Mouse (Mus musculus) CH12.LX (cell line): ENCODE data around the gene Myo1a. TPM values are rescaled to one million over a fixed set of nuclear protein-coding genes. Genes with fewer than 3 reads are reported as not detected.

Experiments
- DNase-seq: peaks from one replicate; pipeline ENCODE4 v3.0.0-alpha.2; 2013; ENCODE audit errors: extremely low read depth
- H3K27ac ChIP-seq: 2 replicates; pipeline ENCODE4 v1.5.1; 2012; ENCODE audit warnings: low read depth, mild to moderate bottlenecking, control low read depth, moderate library complexity; ENCODE audit not compliant: insufficient read depth
- H3K27me3 ChIP-seq: replicated peaks from 2 replicates; pipeline ENCODE3; 2012; ENCODE audit warnings: inconsistent platforms
- H3K36me3 ChIP-seq, 2 experiments: replicated peaks in 1 of 2; 2 replicates each; pipeline versions ENCODE3 to v1.6.1; 2012; ENCODE audit warnings: inconsistent platforms in 1 of 2, low read length in 1 of 2, mild to moderate bottlenecking in 1 of 2, mixed read lengths in 1 of 2, moderate library complexity in 1 of 2; ENCODE audit not compliant: control insufficient read depth in 1 of 2, insufficient read depth in 1 of 2
- H3K4me1 ChIP-seq, 2 experiments: 2 replicates each; pipeline ENCODE4 v1.6.1; 2012; ENCODE audit warnings: inconsistent platforms in 1 of 2, moderate library complexity in 1 of 2; ENCODE audit not compliant: insufficient read depth in 2 of 2, control insufficient read depth in 1 of 2
- H3K4me2 ChIP-seq: 2 replicates; pipeline ENCODE4 v1.6.1; 2012; ENCODE audit warnings: low read depth, mild to moderate bottlenecking, control low read depth; ENCODE audit not compliant: poor library complexity, insufficient read depth, severe bottlenecking
- H3K4me3 ChIP-seq, 3 experiments: fragments of 150-350 bp in 1 of 3; sonication (generic) in 1 of 3; replicated peaks in 1 of 3; 2 replicates each; pipeline versions ENCODE3 to v1.5.1; 2011 to 2012; ENCODE audit warnings: low read depth in 2 of 3, low read length in 2 of 3, mild to moderate bottlenecking in 2 of 3, moderate library complexity in 2 of 3, control low read depth in 1 of 3, improper control_type of control experiment in 1 of 3, inconsistent platforms in 1 of 3, mixed read lengths in 1 of 3; ENCODE audit not compliant: poor library complexity in 1 of 3
- H3K79me2 ChIP-seq: replicated peaks from 2 replicates; pipeline ENCODE4 v1.6.1; 2012; ENCODE audit warnings: mild to moderate bottlenecking, moderate library complexity; ENCODE audit not compliant: control insufficient read depth, poor library complexity, insufficient read depth, severe bottlenecking; ENCODE audit errors: extremely low read depth
- H3K9ac ChIP-seq: 2 replicates; pipeline ENCODE4 v1.6.1; 2012; ENCODE audit warnings: low read depth, mild to moderate bottlenecking, control low read depth, moderate library complexity; ENCODE audit not compliant: insufficient read depth
- H3K9me3 ChIP-seq: replicated peaks from 2 replicates; pipeline ENCODE3; 2012; ENCODE audit warnings: low read length, inconsistent platforms, mixed read lengths
- BHLHE40 ChIP-seq: IDR thresholded peaks from 2 replicates; pipeline ENCODE4 v1.6.1; 2011; ENCODE audit warnings: mild to moderate bottlenecking, low read depth, low read length, improper control_type of control experiment
- CHD1 ChIP-seq: IDR thresholded peaks from 2 replicates; pipeline ENCODE4 v1.6.1; 2012; ENCODE audit warnings: low read depth, low read length, improper control_type of control experiment, inconsistent platforms
- CTCF ChIP-seq, 2 experiments: IDR thresholded peaks in 1 of 2; conservative IDR thresholded peaks in 1 of 2; 2 replicates each; pipeline ENCODE4 v1.5.1; 2011 to 2012; ENCODE audit warnings: low read depth in 2 of 2, low read length in 2 of 2, improper control_type of control experiment in 1 of 2, inconsistent platforms in 1 of 2, mild to moderate bottlenecking in 1 of 2, moderate library complexity in 1 of 2
- ELF1 ChIP-seq: IDR thresholded peaks from 2 replicates; pipeline ENCODE4 v1.6.1; 2014; ENCODE audit warnings: low read depth, mild to moderate bottlenecking, inconsistent platforms, low read length, improper control_type of control experiment
- GABPA ChIP-seq: IDR thresholded peaks from 2 replicates; pipeline ENCODE4 v1.6.1; 2012; ENCODE audit warnings: low read depth, low read length, improper control_type of control experiment, inconsistent platforms; ENCODE audit not compliant: insufficient replicate concordance
- HCFC1 ChIP-seq: IDR thresholded peaks from 2 replicates; pipeline ENCODE4 v1.6.1; 2012; ENCODE audit warnings: low read depth, mild to moderate bottlenecking, inconsistent platforms, low read length, improper control_type of control experiment
- JUN ChIP-seq: IDR thresholded peaks from 2 replicates; pipeline ENCODE4 v1.6.1; 2011; ENCODE audit warnings: low read depth, mild to moderate bottlenecking, low read length, improper control_type of control experiment, moderate library complexity; ENCODE audit not compliant: insufficient read depth
- JUND ChIP-seq: conservative IDR thresholded peaks from 2 replicates; pipeline ENCODE4 v1.6.1; 2011; ENCODE audit warnings: low read depth, low read length, improper control_type of control experiment
- KAT2A ChIP-seq: IDR thresholded peaks from 2 replicates; pipeline ENCODE4 v1.6.1; 2012; ENCODE audit warnings: low read length, improper control_type of control experiment, inconsistent platforms; ENCODE audit not compliant: insufficient replicate concordance
- MXI1 ChIP-seq: IDR thresholded peaks from 2 replicates; pipeline ENCODE4 v1.6.1; 2011; ENCODE audit warnings: mild to moderate bottlenecking, low read depth, low read length, improper control_type of control experiment
- NRF1 ChIP-seq: IDR thresholded peaks from 2 replicates; pipeline ENCODE4 v1.6.1; 2014; ENCODE audit warnings: low read depth, mild to moderate bottlenecking, inconsistent platforms, low read length, improper control_type of control experiment, moderate library complexity
- TBP ChIP-seq: conservative IDR thresholded peaks from 2 replicates; pipeline ENCODE4 v1.6.1; 2011; ENCODE audit warnings: low read depth, low read length, improper control_type of control experiment
- UBTF ChIP-seq: IDR thresholded peaks from 2 replicates; pipeline ENCODE4 v1.6.1; 2012; ENCODE audit warnings: low read depth, mild to moderate bottlenecking, inconsistent platforms, low read length, improper control_type of control experiment, moderate library complexity
- USF1 ChIP-seq: IDR thresholded peaks from 2 replicates; pipeline ENCODE4 v1.6.1; 2014; ENCODE audit warnings: low read depth, mild to moderate bottlenecking, inconsistent platforms, low read length, improper control_type of control experiment
- USF2 ChIP-seq: conservative IDR thresholded peaks from 2 replicates; pipeline ENCODE4 v1.6.1; 2011; ENCODE audit warnings: low read depth, low read length, improper control_type of control experiment
- ZC3H11A ChIP-seq: IDR thresholded peaks from 2 replicates; pipeline ENCODE4 v1.6.1; 2012; ENCODE audit warnings: low read depth, mild to moderate bottlenecking, inconsistent platforms, low read length, improper control_type of control experiment
- ZNF384 ChIP-seq: IDR thresholded peaks from 2 replicates; pipeline ENCODE4 v1.6.1; 2012; ENCODE audit warnings: low read depth, low read length, improper control_type of control experiment, inconsistent platforms
- dilution Hi-C: fragments of 300-500 bp; cut with MboI; formaldehyde crosslinking; loops from 2 replicates; pipeline ENCODE4 v1.14.3; 2020; ENCODE audit warnings: low sequenced_read_pairs; ENCODE audit not compliant: extremely low pct_unique_long_range_greater_than_20kb, extremely low pct_ligation_motif_present
- in situ Hi-C: fragments of 300-500 bp; cut with MboI; formaldehyde crosslinking; loops from 3 replicates; pipeline ENCODE4 v1.14.3; 2019; ENCODE audit warnings: low sequenced_read_pairs, low pct_ligation_motif_present, low pct_unique_long_range_greater_than_20kb, mixed read lengths
- polyA plus RNA-seq: library from polyadenylated mRNA; unstranded; fragments of >175 nt; gene quantifications from 2 replicates; pipeline ENCODE4 v1.2.1, GENCODE M21; 2012; ENCODE audit warnings: low read depth; ENCODE audit not compliant: insufficient read length
- total RNA-seq, 2 experiments: library from RNA; depleted of rRNA; stranded (reverse); fragments of 300-350 nt in 1 of 2; fragments of >200 nt in 1 of 2; gene quantifications; 2 replicates each; pipeline ENCODE4 v1.2.3; 2012 to 2014

The Myo1a gene
- total and polyA plus RNA-seq, 3 experiments = 0.08 to 2.3 (median 0.36) TPM

DNA sequence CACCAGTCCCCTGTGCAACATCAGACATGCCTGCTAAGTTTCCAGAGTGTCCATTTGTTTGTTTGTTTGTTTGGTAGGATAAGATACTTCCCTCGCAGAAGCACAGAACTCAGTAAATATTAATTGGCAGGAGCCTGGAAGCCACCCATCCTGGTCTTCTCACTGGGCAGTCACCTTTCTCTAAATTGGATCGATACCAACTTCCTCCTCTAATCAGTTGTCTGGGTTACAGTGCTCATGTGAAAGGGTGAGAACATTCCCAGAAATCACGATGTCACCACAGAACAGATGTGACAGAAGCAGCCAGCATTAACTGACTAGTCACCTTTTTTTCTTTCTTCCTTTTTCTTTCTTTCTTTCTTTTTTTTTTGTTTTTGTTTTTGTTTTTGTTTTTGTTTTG lies 50.3 kb downstream of the Myo1a start:
- DNase-seq = no peak
- H3K9ac ChIP-seq = no peak overlapping the region

DNA sequence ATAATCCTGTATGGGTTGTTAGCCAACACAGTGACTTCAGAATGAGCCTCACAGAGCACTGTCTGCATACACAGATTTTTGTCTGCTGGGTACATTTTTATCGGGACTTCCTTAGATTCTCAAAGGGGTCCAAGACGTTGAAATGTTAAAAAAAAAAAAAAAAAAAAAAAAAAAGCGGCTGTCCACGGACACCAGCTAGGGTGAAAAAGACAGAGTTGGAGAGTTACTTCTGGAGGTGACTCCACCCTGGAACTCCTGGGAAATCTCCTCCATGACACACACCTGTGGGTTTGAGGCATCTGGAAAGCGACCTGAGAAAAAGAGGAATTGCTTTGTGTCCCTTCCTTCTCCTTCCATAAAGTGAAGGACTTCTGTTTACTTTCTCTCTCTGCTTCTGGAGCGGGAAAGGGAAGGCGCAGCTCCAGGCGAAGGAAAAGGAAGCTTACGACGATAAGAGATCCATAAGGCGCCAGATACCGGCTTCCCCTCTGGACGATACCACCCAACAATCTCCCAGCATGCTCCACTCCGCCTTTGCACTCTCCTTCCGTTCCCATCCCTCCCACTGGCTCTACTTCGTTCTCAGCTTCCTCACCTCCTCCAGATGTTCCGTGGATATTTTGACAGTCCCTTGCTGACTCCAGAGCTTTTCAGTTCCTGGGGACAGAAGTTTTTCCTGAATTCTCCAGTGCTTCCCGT lies 50.9 kb downstream of the Myo1a start:
- Histone ChIP-seq H3K4me2 (no peak overlapping the region), H3K79me2 (no peaks in the 10 kb centered on the region), H3K27me3 (peaks cover 19% of the 10 kb centered on the region), H3K36me3 (no peaks in the 10 kb centered on the region), H3K9ac (no peak overlapping the region), H3K4me3 (no peak overlapping the region), H3K4me1 (no peaks in the 10 kb centered on the region), H3K9me3 (peaks cover 7% of the 10 kb centered on the region), H3K27ac (no peak overlapping the region)
- in situ Hi-C loops (no loop called here), dilution Hi-C loops (no loop called here)
- no peak for DNase-seq
- no peak for TF ChIP-seq USF1

More for the DNA sequence above, 50.3 kb downstream of the Myo1a start:
- Histone ChIP-seq H3K27ac (no peak overlapping the region), H3K4me1 (no peaks in the 10 kb centered on the region), H3K4me2 (no peak overlapping the region), H3K4me3 (no peak overlapping the region), H3K27me3 (peaks cover 17% of the 10 kb centered on the region), H3K9me3 (peaks cover 7% of the 10 kb centered on the region), H3K79me2 (no peaks in the 10 kb centered on the region), H3K36me3 (no peaks in the 10 kb centered on the region)
- TF ChIP-seq TBP (no peak), ELF1 (no peak), NRF1 (no peak)
- dilution Hi-C loops (no loop called here), in situ Hi-C loops (no loop called here)

DNA sequence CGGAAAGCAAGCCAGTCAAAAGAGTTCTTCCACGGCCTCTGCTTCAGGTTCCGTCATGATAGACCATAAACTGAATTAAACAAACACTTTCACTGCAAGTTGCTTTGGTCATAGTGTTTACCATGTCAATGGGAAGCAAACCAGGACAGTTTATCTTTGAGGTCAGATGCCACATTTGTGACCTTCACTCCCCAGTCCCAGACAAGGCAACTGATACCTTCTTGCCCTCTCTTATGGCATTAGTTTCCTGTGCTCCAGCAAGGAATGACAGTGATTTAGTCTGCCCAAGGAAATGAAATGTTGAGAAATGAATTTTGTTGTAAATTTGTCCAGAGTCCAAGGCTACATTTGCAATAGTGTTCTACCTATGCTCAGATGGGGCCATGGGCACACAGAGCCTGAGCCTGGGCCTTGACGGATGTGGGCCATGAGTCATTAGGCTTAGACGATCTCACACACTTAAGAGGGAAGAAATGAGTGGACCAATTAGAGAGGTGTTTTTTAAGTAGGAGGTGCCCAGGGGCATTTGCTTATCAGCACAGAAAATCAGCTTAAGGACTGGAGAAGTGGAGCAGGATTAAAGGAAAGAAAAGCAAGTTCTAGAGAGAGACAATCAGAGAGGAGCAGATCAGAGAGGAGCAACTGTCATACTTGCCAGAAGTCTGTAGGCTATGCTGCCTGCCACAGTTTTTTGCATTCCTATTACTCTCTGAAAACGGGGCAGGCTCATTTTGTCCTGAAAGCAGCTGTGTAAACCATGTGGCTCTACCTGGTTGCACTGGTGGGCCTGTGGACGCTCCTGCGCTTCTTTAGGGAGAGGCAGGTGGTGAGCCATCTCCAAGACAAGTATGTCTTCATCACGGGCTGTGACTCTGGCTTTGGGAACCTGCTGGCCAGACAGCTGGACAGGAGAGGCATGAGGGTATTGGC lies 54.5 kb downstream of the Myo1a start, which contains the start of the genes Rdh1 and Rdh16f1:
Gene Rdh1, plus strand, starts transcription at position 541 of the 930 bp plus-strand sequence.
Gene Rdh16f1, plus strand, starts transcription at position 607 of the 930 bp plus-strand sequence.
- H3K9me3 ChIP-seq = peaks cover 7% of the 10 kb centered on the region
- in situ Hi-C loops (loop anchor here (5.0 kb wide), 1 partner anchor 48 kb away; no protein-coding TSS in a partner anchor), dilution Hi-C loops (no loop called here)
- no peak for DNase-seq
- H3K4me2 ChIP-seq = no peak within 1 kb of the TSS
- no peak within 1 kb of the TSS for H3K4me3 ChIP-seq
- peaks cover 41% of the 10 kb centered on the region for H3K27me3 ChIP-seq
- H3K27ac ChIP-seq = no peak within 1 kb of the TSS
- H3K79me2 ChIP-seq = no peaks in the 10 kb centered on the region
- no peaks in the 10 kb centered on the region for H3K36me3 ChIP-seq
- no peaks in the 10 kb centered on the region for H3K4me1 ChIP-seq
- no peak for TF ChIP-seq UBTF
- TF ChIP-seq TBP = no peak
- TF ChIP-seq USF2 = no peak
- TF ChIP-seq BHLHE40 = no peak
- TF ChIP-seq ZNF384 = no peak
- no peak for TF ChIP-seq HCFC1
- no peak for TF ChIP-seq MXI1
- TF ChIP-seq CTCF (conservative IDR thresholded peaks at IDR 0.05 in 1 of 2, IDR thresholded peaks at IDR 0.05 in 1 of 2; ENCODE audit: low read depth in 2 of 2, low read length in 2 of 2) = no peak
- no peak for TF ChIP-seq USF1
- TF ChIP-seq ZC3H11A = no peak
- no peak for TF ChIP-seq KAT2A
- no peak for TF ChIP-seq NRF1
- no peak for TF ChIP-seq ELF1
- TF ChIP-seq CHD1 = no peak
- no peak for TF ChIP-seq JUND
- TF ChIP-seq JUN = no peak
- no peak for TF ChIP-seq GABPA
- no peak within 1 kb of the TSS for H3K9ac ChIP-seq
